Mouse (Mus musculus) Patski (cell line): ENCODE measurements at regions not wholly inside any gene's neighbourhood (a gene's known extent, or its start where the extent isn't known, plus 50 kb on each side); places are given as distances from the start of the nearest gene placed in this dataset.

Source experiments
- ATAC-seq: fragments of 100-300 bp; one replicate; pipeline ENCODE4 v1.8.0; 2021
- CTCF ChIA-PET: fragments of 350-600 bp; sonication (Branson Sonifier 250); formaldehyde crosslinking; loops from one replicate; lab custom pipeline; 2022; ENCODE audit warnings: inconsistent platforms; lab: Charles Lee
- POLR2A ChIA-PET: fragments of 350-600 bp; sonication (Branson Sonifier 250); formaldehyde crosslinking; loops from one replicate; lab custom pipeline; 2022; ENCODE audit warnings: antibody characterized with exemption, inconsistent platforms; lab: Charles Lee
- DNase-seq: peaks from one replicate; pipeline ENCODE4 v3.0.0-alpha.2; 2011; ENCODE audit warnings: low read depth, low spot score
- H3K27me3 ChIP-seq: fragments of 371-371 bp; one replicate; pipeline ENCODE4 v1.5.1; 2021
- CTCF ChIP-seq: fragments of 100-300 bp; IDR thresholded peaks from one replicate; pipeline ENCODE4 v1.5.1; 2021
- in situ Hi-C: fragments of 300-500 bp; cut with MboI; formaldehyde crosslinking; loops from 3 replicates; pipeline ENCODE4 v1.11.1; 2018; ENCODE audit warnings: low pct_unique_long_range_greater_than_20kb, mixed read lengths

GRCm38 (mm10) chr19:44626261-44626660, 63.6 kb downstream of the Hif1an start:
- POLR2A ChIA-PET: no interaction called here
- CTCF ChIA-PET: no interaction called here
- peaks cover 19% of the 10 kb centered on the region for H3K27me3 ChIP-seq
- ATAC-seq: no peak
- DNase-seq: no peak
- in situ Hi-C loops: no loop called here
- no peak for TF ChIP-seq CTCF

DNA sequence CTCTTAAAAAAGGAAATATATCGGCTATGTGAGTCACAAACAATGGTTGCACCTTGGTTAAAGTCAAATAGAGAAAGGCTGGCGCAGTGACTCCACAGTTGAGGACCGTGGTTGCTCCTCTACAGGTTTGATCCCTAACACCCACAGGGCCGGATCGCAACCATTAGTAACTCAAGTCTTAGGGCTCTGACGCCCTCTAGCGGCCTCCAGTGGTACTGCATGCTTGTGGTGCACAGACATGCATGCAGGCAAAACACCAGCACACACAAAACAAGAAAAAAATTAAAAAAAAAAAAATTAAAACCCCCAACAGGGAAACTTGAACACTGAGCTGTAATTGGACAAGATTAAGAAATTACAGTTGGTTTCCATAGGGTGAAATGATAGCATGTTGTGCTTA, 67.1 kb downstream of the Hif1an start:
- no peak for TF ChIP-seq CTCF
- CTCF ChIA-PET: interaction anchor here (1.0 to 1.7 kb wide), 4 partner anchors 10 to 309 kb away, joined by 3 to 5 read pairs (median 3); no protein-coding TSS in a partner anchor
- in situ Hi-C loops: no loop called here
- DNase-seq (no peak), ATAC-seq (no peak)
- H3K27me3 ChIP-seq: peaks cover 14% of the 10 kb centered on the region
- POLR2A ChIA-PET: no interaction called here

DNA sequence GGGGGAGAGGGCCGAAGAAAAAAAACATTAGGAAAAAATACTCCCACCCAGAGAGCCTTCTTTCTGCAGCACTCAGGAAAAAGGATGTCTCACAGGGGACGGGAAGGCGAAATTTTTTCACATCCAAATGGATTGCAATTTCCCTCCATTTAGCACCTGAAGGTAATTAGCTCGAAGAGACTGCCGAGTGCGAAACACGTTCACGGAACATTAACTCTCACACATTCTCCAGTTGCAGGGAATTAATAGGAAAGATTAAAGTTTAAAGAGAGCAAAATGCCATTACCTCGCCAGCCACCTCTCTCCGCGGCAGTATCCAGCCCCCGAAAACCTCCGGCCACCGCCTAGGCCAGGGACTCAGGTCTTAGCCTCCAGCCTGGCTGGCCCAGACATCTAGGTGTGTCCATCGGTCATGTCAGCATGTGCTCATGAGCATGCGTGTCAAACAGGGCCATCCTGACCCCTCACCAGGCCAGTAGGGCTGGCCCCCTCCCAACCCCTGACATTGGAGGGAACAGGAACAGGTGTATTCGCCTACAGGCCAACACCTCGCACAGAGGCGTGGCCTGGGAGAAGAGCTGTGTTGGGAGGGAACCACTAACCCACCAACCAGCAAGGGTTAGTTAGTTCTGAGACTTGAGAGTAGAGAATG, 68.8 kb downstream of the Hif1an start:
- in situ Hi-C loops: no loop called here
- H3K27me3 ChIP-seq: peaks cover 8% of the 10 kb centered on the region
- ChIA-PET POLR2A (no interaction called here), CTCF (interaction anchor here (1.5 kb wide), 1 partner anchor 20 kb away, joined by 4 read pairs; no protein-coding TSS in a partner anchor)
- ATAC-seq (no peak), DNase-seq (peak; percentile 10)
- no peak for TF ChIP-seq CTCF

- DNase-seq (no peak), ATAC-seq (no peak)
- ChIA-PET POLR2A (no interaction called here), CTCF (interaction anchor here (1.7 kb wide), 1 partner anchor 10 kb away, joined by 4 read pairs; no protein-coding TSS in a partner anchor)
- in situ Hi-C loops: no loop called here
- TF ChIP-seq CTCF: no peak
- H3K27me3 ChIP-seq: no peaks in the 10 kb centered on the region
Measured at GRCm38 (mm10) chr19:44637145-44637719, 74.6 kb downstream of the Hif1an start.

- TF ChIP-seq CTCF: no peak
- DNase-seq: no peak
- H3K27me3 ChIP-seq: no peaks in the 10 kb centered on the region
- in situ Hi-C loops: no loop called here
- no peak for ATAC-seq
- POLR2A ChIA-PET: no interaction called here
- CTCF ChIA-PET: no interaction called here
Measured at GRCm38 (mm10) chr19:44640021-44640420, 77.4 kb downstream of the Hif1an start.

DNA sequence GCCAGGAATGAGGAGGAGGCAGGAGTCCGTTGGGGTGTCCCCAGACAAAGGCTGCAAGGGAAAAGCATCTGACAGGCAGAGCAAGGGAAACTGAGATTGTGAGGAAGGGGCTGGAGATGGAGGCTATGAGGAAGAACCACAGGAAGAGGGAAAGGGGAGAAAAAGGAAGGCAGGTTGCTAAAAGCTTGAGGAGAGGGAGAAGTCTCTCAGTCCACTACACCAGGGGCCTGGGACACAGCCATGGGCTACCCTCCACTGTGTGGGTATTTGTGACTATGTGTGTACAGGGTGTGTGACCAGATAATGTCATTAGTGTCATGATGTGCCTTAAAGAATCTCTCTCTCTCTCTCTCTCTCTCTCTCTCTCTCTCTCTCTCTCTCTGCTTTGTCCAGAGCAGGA, 77.9 kb downstream of the Hif1an start:
- in situ Hi-C loops: no loop called here
- DNase-seq (no peak), ATAC-seq (no peak)
- CTCF ChIA-PET: no interaction called here
- POLR2A ChIA-PET: no interaction called here
- no peaks in the 10 kb centered on the region for H3K27me3 ChIP-seq
- TF ChIP-seq CTCF: no peak

GRCm38 (mm10) chr19:44642294-44642693, 79.6 kb downstream of the Hif1an start:
- DNase-seq: no peak
- H3K27me3 ChIP-seq: no peaks in the 10 kb centered on the region
- peak; percentile 68 for ATAC-seq
- ChIA-PET CTCF (interaction anchor here (1.2 kb wide), 1 partner anchor 12 kb away, joined by 3 read pairs; no protein-coding TSS in a partner anchor), POLR2A (interaction anchor here (0.5 to 0.6 kb wide), 2 partner anchors 232 to 248 kb away, joined by 3 to 5 read pairs; no protein-coding TSS in a partner anchor)
- in situ Hi-C loops: no loop called here
- TF ChIP-seq CTCF: no peak

GRCm38 (mm10) chr19:44644376-44644775, 81.7 kb downstream of the Hif1an start:
- CTCF ChIA-PET: interaction anchor here (1.4 to 1.6 kb wide), 2 partner anchors 11 to 78 kb away, joined by 3 to 4 read pairs; no protein-coding TSS in a partner anchor
- ATAC-seq (no peak), DNase-seq (no peak)
- POLR2A ChIA-PET: no interaction called here
- in situ Hi-C loops: no loop called here
- TF ChIP-seq CTCF: no peak
- no peaks in the 10 kb centered on the region for H3K27me3 ChIP-seq

- ChIA-PET POLR2A (no interaction called here), CTCF (interaction anchor here (1.6 kb wide), 1 partner anchor 10 kb away, joined by 4 read pairs; no protein-coding TSS in a partner anchor)
- in situ Hi-C loops: no loop called here
- TF ChIP-seq CTCF: no peak
- DNase-seq (no peak), ATAC-seq (no peak)
- no peaks in the 10 kb centered on the region for H3K27me3 ChIP-seq
Measured at GRCm38 (mm10) chr19:44644929-44645328, 82.3 kb downstream of the Hif1an start.

- CTCF ChIA-PET: interaction anchor here (1.0 to 1.6 kb wide), 2 partner anchors 9 to 16 kb away, joined by 3 to 5 read pairs; no protein-coding TSS in a partner anchor
- no peaks in the 10 kb centered on the region for H3K27me3 ChIP-seq
- DNase-seq: no peak
Measured at GRCm38 (mm10) chr19:44646548-44646947, 83.9 kb downstream of the Hif1an start.

GRCm38 (mm10) chr19:44649206-44649605, 86.6 kb downstream of the Hif1an start:
- in situ Hi-C loops: no loop called here
- no peak for ATAC-seq
- DNase-seq: no peak
- CTCF ChIA-PET: no interaction called here
- POLR2A ChIA-PET: no interaction called here
- no peak for TF ChIP-seq CTCF
- no peaks in the 10 kb centered on the region for H3K27me3 ChIP-seq

More at GRCm38 (mm10) chr19:44646548-44646947, 83.9 kb downstream of the Hif1an start:
- in situ Hi-C loops: no loop called here
- POLR2A ChIA-PET: interaction anchor here (0.6 to 1.2 kb wide), 3 partner anchors 101 to 284 kb away, joined by 3 to 4 read pairs (median 3); partner anchors contain the start of gene Slf2
- ATAC-seq: no peak
- no peak for TF ChIP-seq CTCF
